Mouse (Mus musculus): ENCODE measurements at regions not wholly inside any gene's neighbourhood (a gene's known extent, or its start where the extent isn't known, plus 50 kb on each side); places are given as distances from the start of the nearest gene placed in this dataset.

DNA sequence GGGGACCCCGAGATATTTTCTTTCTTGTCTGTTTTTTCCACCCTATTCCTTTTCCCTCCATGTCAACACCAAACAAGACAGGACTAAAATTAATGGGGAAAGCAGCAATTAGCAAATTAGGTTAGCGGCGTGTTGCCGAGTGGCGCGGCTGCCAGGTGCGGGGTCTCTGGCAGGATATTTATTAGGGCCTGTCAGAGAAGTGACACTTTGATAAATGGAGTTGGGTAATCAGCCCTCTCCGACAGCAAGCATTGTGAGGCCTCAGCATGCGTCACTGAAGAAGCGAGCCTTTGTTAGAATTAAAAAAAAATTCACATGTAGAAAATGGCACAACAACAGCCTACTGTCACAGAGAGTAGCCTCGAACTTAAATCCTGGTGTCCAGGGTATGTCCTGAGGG is 162.3 kb downstream of the Dhx35 start:
- H3K9me3 ChIP-seq (replicated peaks; ENCODE audit: insufficient read depth, low read length), result no peaks in the 10 kb centered on the region
- no peak for DNase-seq (ENCODE audit: low read depth, low spot score)
- no peaks in the 10 kb centered on the region for H3K27me3 ChIP-seq (ENCODE audit: control insufficient read depth in 1 of 2, insufficient read depth in 2 of 2, low read length in 2 of 2)
- no peaks in the 10 kb centered on the region for H3K79me2 ChIP-seq (ENCODE audit: control insufficient read depth, insufficient read depth, low read length, poor library complexity)
- TF ChIP-seq POLR2AphosphoS5 (IDR thresholded peaks at IDR 0.05; ENCODE audit: borderline replicate concordance, low read depth, low read length), result no peak
- no peak for TF ChIP-seq CHD1 (IDR thresholded peaks at IDR 0.05; ENCODE audit: low read depth, low read length)
- no peak for TF ChIP-seq BHLHE40 (IDR thresholded peaks at IDR 0.05; ENCODE audit: borderline replicate concordance, low read depth, low read length)
- H3K9ac ChIP-seq (ENCODE audit: control insufficient read depth, low read depth, low read length, poor library complexity, severe bottlenecking), result no peak overlapping the region
- H3K4me1 ChIP-seq (ENCODE audit: control insufficient read depth in 1 of 2, insufficient read depth in 2 of 2, low read length in 2 of 2), result no peaks in the 10 kb centered on the region
- H3K36me3 ChIP-seq (ENCODE audit: control insufficient read depth in 1 of 2, insufficient read depth in 2 of 2, low read length in 2 of 2), result no peaks in the 10 kb centered on the region
- H3K4me3 ChIP-seq (ENCODE audit: control insufficient read depth in 1 of 2, insufficient read depth in 1 of 2, low read depth in 2 of 2, low read length in 2 of 2), result no peak overlapping the region
- no peak overlapping the region for H3K27ac ChIP-seq (ENCODE audit: control insufficient read depth, low read depth, low read length)

DNA sequence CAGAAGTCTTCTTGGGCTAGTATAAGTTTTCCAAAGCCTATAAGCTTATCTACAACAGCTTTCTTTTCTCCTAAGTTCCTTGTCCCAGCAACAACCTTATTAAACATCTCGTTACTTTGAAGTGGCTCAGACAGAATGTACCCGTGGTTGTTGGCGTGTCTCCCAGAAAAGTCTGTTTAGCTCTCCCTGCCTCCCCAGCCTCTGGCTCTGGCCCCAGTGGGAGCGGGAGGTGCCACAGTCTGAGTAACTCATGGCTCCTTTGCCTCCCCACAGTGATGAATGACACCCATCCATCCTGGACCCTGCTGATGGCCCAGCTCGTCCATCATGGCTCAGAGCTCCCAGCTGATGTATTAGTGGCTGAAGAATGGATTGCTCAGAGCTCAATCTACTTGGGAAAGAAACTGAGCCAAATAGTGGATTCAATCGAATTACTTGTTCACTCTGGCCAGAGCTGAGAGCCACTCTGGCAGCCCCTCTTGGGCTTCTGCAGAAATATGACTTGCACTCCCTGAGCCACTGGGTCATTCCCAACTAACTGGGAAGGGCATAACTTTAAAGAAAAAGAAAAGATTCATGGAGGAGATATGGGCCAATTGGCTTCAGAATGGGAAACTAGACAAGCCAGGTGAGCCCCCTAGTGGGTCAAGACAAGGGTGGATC is 170.5 kb downstream of the Dhx35 start:
- Histone ChIP-seq H3K9me3 (replicated peaks; ENCODE audit: insufficient read depth, low read length) (no peaks in the 10 kb centered on the region), H3K4me3 (ENCODE audit: control insufficient read depth in 1 of 2, insufficient read depth in 1 of 2, low read depth in 2 of 2, low read length in 2 of 2) (no peak overlapping the region), H3K27me3 (ENCODE audit: control insufficient read depth in 1 of 2, insufficient read depth in 2 of 2, low read length in 2 of 2) (no peaks in the 10 kb centered on the region), H3K4me1 (ENCODE audit: control insufficient read depth in 1 of 2, insufficient read depth in 2 of 2, low read length in 2 of 2) (no peaks in the 10 kb centered on the region), H3K36me3 (ENCODE audit: control insufficient read depth in 1 of 2, insufficient read depth in 2 of 2, low read length in 2 of 2) (no peaks in the 10 kb centered on the region), H3K79me2 (ENCODE audit: control insufficient read depth, insufficient read depth, low read length, poor library complexity) (no peaks in the 10 kb centered on the region), H3K9ac (ENCODE audit: control insufficient read depth, low read depth, low read length, poor library complexity, severe bottlenecking) (no peak overlapping the region), H3K27ac (ENCODE audit: control insufficient read depth, low read depth, low read length) (no peak overlapping the region)
- TF ChIP-seq MAZ (IDR thresholded peaks at IDR 0.05; ENCODE audit: low read depth, low read length), result no peak
- TF ChIP-seq GATA1 (IDR thresholded peaks at IDR 0.05; ENCODE audit: low read depth, low read length), result no peak
- no peak for TF ChIP-seq E2F4 (IDR thresholded peaks at IDR 0.05; ENCODE audit: borderline replicate concordance, low read depth, low read length)
- TF ChIP-seq ZNF384 (IDR thresholded peaks at IDR 0.05; ENCODE audit: low read depth, low read length), result no peak
- no peak for TF ChIP-seq TAL1 (IDR thresholded peaks at IDR 0.05; ENCODE audit: low read length)
- TF ChIP-seq ZC3H11A (IDR thresholded peaks at IDR 0.05; ENCODE audit: low read depth, low read length), result no peak
- no peak for TF ChIP-seq SMC3 (IDR thresholded peaks at IDR 0.05; ENCODE audit: low read depth, low read length)
- TF ChIP-seq RCOR1 (IDR thresholded peaks at IDR 0.05; ENCODE audit: low read depth, low read length), result no peak
- TF ChIP-seq ELF1 (IDR thresholded peaks at IDR 0.05; ENCODE audit: low read depth, low read length), result no peak
- TF ChIP-seq POLR2A (IDR thresholded peaks at IDR 0.05; ENCODE audit: control insufficient read depth in 1 of 2, insufficient read depth in 1 of 2, low read depth in 1 of 2, low read length in 2 of 2, poor library complexity in 1 of 2), result no peak
- TF ChIP-seq ZKSCAN1 (IDR thresholded peaks at IDR 0.05; ENCODE audit: low read depth, low read length), result no peak
- TF ChIP-seq CHD1 (IDR thresholded peaks at IDR 0.05; ENCODE audit: low read depth, low read length), result no peak
- no peak for TF ChIP-seq POLR2AphosphoS5 (IDR thresholded peaks at IDR 0.05; ENCODE audit: borderline replicate concordance, low read depth, low read length)
- no peak for TF ChIP-seq MAX (IDR thresholded peaks at IDR 0.05; ENCODE audit: low read length)
- no peak for TF ChIP-seq HCFC1 (IDR thresholded peaks at IDR 0.05; ENCODE audit: low read depth, low read length)
- TF ChIP-seq GABPA (IDR thresholded peaks at IDR 0.05; ENCODE audit: low read depth, low read length), result no peak
- no peak for TF ChIP-seq TBP (IDR thresholded peaks at IDR 0.05; ENCODE audit: low read depth, low read length)
- no peak for TF ChIP-seq MAFK (IDR thresholded peaks at IDR 0.05; ENCODE audit: borderline replicate concordance, low read depth, low read length)
- no peak for TF ChIP-seq KAT2A (conservative IDR thresholded peaks at IDR 0.05; ENCODE audit: low read depth, low read length)
- no peak for DNase-seq (ENCODE audit: low read depth, low spot score)
